Mouse (Mus musculus) heart, embryonic 15.5 days (tissue): Measurements from ENCODE around the gene Spx. TPM values are rescaled to one million over a fixed set of nuclear protein-coding genes. Genes with fewer than 3 reads are reported as not detected.

Experiments
- ATAC-seq: fragments of 200-750 bp; cut with Nextera tagmentation; replicated peaks from 2 replicates; pipeline ENCODE4 v1.8.0; 2017; ENCODE audit warnings: low read depth, moderate TSS enrichment; ENCODE audit not compliant: insufficient number of reproducible peaks, insufficient read depth, low FRiP score
- H3K27ac ChIP-seq: fragments of 300-500 bp; sonication (generic); 2 replicates; pipeline ENCODE4 v1.5.1; 2015; ENCODE audit warnings: mild to moderate bottlenecking, inconsistent platforms
- H3K27me3 ChIP-seq: fragments of 300-500 bp; sonication (generic); 2 replicates; pipeline ENCODE4 v1.6.1; 2015; ENCODE audit warnings: inconsistent platforms
- H3K36me3 ChIP-seq: fragments of 300-500 bp; sonication (generic); 2 replicates; pipeline ENCODE4 v1.6.1; 2015; ENCODE audit warnings: mild to moderate bottlenecking, inconsistent platforms
- H3K4me1 ChIP-seq: fragments of 300-500 bp; sonication (generic); replicated peaks from 2 replicates; pipeline ENCODE4 v1.6.1; 2015; ENCODE audit warnings: inconsistent platforms
- H3K4me2 ChIP-seq: fragments of 300-500 bp; sonication (generic); 2 replicates; pipeline ENCODE4 v1.6.1; 2015; ENCODE audit warnings: inconsistent platforms, mild to moderate bottlenecking, moderate library complexity
- H3K4me3 ChIP-seq: fragments of 300-500 bp; sonication (generic); 2 replicates; pipeline ENCODE4 v1.5.1; 2015; ENCODE audit warnings: mild to moderate bottlenecking, inconsistent platforms
- H3K9ac ChIP-seq: fragments of 300-500 bp; sonication (generic); 2 replicates; pipeline ENCODE4 v1.6.1; 2015; ENCODE audit warnings: mild to moderate bottlenecking, inconsistent platforms
- H3K9me3 ChIP-seq: fragments of 300-500 bp; sonication (generic); replicated peaks from 2 replicates; pipeline ENCODE4 v1.6.1; 2016; ENCODE audit warnings: inconsistent platforms
- WGBS: fragments of 180-500 bp; shearing (Covaris S2); methylation state at CpG from one replicate; pipeline ENCODE4 v1.1.7; 2015; ENCODE audit warnings: mixed read lengths; 5-methylcytosine and 5-hydroxymethylcytosine counted together
- polyA plus RNA-seq: library from polyadenylated mRNA; unstranded; fragments of >200 nt; fragmentation: Nextera tagmentation; extraction: Ambion mirVana; gene quantifications from 2 replicates; pipeline ENCODE4 v1.2.1, GENCODE M21; 2015

Gene Spx
- polyA plus RNA-seq: 0.14 and 0.32 TPM in 2 replicates

GRCm38 (mm10) chr6:142412906-142413491 lies at the start of gene Spx:
TSS of gene Spx (plus strand) at chr6:142413441.
- H3K27me3 ChIP-seq: peaks cover 38% of the 10 kb centered on the region
- no peak within 1 kb of the TSS for H3K9ac ChIP-seq
- no peak for ATAC-seq
- H3K4me2 ChIP-seq: no peak within 1 kb of the TSS
- no peaks in the 10 kb centered on the region for H3K9me3 ChIP-seq
- H3K27ac ChIP-seq: no peak within 1 kb of the TSS
- peaks cover 3% of the 10 kb centered on the region for H3K4me1 ChIP-seq
- no peaks in the 10 kb centered on the region for H3K36me3 ChIP-seq
- WGBS: 67% methylated on average over 11 of the region's 11 CpGs
- H3K4me3 ChIP-seq: no peak within 1 kb of the TSS

DNA sequence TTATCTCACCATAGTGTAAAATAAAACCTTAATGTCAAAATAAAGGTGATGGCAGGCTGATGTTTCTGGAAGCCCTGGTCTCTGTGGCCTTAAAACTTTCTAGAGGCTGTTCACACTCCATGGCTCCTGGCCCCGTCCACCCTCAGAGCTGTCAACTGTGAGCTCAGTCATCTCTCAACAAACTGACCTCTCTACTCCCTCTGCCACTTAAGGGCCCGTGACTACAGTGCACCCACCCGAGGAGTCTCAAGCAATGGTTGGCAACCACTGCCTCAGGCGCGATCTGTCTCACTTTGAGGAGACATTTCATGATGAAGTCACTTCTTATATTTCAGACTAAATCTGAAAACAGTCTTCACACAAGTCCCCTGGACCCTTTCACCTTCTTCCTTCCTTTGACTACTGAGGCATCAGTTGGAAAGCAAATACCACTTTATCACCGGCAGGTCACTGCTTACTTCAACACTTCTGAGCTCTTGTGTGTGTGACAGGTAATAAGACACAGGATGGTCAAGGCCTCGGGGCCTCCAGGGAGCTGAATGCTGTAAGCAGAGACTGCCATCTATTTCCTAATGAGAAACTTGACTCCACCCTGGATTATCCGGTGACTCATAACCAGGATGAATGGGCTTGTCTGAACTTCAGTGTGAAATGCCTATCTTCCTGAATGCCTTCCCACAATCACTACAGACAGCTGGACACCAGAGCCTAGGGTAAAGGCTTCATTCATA lies 47.3 kb upstream of the Spx start:
- Histone ChIP-seq H3K4me3 (no peak overlapping the region), H3K4me1 (no peaks in the 10 kb centered on the region), H3K27ac (no peak overlapping the region), H3K27me3 (no peaks in the 10 kb centered on the region), H3K36me3 (peaks cover 49% of the 10 kb centered on the region), H3K9me3 (no peaks in the 10 kb centered on the region), H3K9ac (no peak overlapping the region), H3K4me2 (no peak overlapping the region)
- 76% methylated on average over 8 of the region's 8 CpGs for WGBS
- no peak for ATAC-seq

- 84% methylated on average over 10 of the region's 10 CpGs for WGBS
- H3K36me3 ChIP-seq: peaks cover 46% of the 10 kb centered on the region
- H3K4me3 ChIP-seq: no peak overlapping the region
- H3K27ac ChIP-seq: no peak overlapping the region
- H3K9ac ChIP-seq: no peak overlapping the region
- no peak for ATAC-seq
- no peaks in the 10 kb centered on the region for H3K27me3 ChIP-seq
- H3K4me1 ChIP-seq: no peaks in the 10 kb centered on the region
- no peak overlapping the region for H3K4me2 ChIP-seq
- no peaks in the 10 kb centered on the region for H3K9me3 ChIP-seq
Measured at GRCm38 (mm10) chr6:142366473-142367018, 46.7 kb upstream of the Spx start.

DNA sequence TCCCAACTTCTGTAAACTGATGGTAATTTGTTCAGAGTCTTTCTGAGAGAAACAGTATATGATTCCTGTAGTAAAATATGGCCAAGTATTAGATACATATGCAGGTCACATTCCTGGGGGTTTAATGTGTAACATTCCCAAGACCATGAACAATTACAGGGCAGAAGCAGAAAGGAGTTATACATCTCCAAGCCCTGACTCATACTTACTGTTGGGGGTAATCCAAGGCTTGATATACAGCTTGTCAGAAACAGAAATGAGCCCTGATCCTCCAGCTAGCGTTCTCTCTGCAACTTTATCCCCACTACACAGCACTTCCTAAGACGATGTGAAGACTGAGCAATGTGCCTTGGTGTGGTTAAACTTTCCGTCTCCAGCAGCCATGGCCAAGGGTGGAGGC lies 45.7 kb upstream of the Spx start:
- Histone ChIP-seq H3K9ac (no peak overlapping the region), H3K4me2 (no peak overlapping the region), H3K27me3 (no peaks in the 10 kb centered on the region), H3K36me3 (peaks cover 46% of the 10 kb centered on the region), H3K9me3 (no peaks in the 10 kb centered on the region), H3K4me1 (no peaks in the 10 kb centered on the region), H3K27ac (no peak overlapping the region), H3K4me3 (no peak overlapping the region)
- no peak for ATAC-seq
- WGBS: 94% methylated on average over 3 of the region's 3 CpGs

DNA sequence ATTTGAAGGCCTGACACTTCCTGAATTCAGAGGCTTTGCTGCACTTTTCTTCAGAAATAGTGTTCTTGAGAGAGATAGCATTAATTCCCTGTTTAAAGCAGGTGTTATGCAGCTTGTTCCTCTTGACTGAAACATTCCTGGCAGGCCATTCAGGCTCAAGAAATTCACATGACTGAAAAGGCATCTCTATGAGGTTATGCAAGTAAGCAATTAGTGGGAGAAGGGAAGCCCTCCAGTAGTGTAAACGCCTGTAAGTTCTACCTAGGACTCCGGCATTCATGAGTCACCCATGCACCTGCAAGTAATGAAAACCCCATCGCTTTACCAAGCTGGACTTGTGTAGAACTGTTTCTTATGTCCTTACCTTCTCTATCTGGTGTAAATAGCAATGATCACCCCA lies 43.7 kb upstream of the Spx start:
- Histone ChIP-seq H3K9ac (no peak overlapping the region), H3K27ac (no peak overlapping the region), H3K36me3 (peaks cover 35% of the 10 kb centered on the region), H3K4me1 (no peaks in the 10 kb centered on the region), H3K9me3 (no peaks in the 10 kb centered on the region), H3K27me3 (no peaks in the 10 kb centered on the region), H3K4me3 (no peak overlapping the region), H3K4me2 (no peak overlapping the region)
- 86% methylated on average over 3 of the region's 3 CpGs for WGBS
- ATAC-seq: no peak

DNA sequence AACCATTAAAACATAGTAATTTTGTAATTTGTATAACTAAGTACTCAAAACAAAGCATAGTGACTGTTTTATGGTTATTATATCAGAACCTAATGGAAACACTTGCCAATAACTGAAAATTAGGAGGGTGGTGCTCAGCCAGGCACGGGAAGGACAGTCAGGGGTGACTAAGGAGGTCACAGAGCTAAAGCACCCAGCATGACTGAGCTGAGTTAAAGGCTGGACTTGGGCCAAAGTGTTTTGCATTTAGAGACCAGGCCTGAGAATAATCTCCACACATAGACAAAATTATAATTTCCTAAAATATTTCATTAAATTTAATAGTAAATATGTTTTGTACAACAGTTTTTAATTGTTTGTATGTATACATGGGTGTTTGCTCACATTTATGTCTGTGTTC lies 36.2 kb upstream of the Spx start:
- no peak for ATAC-seq
- WGBS: 63% methylated on average over 1 of the region's 1 CpGs
- no peaks in the 10 kb centered on the region for H3K4me1 ChIP-seq
- H3K27me3 ChIP-seq: no peaks in the 10 kb centered on the region
- no peak overlapping the region for H3K27ac ChIP-seq
- peaks cover 13% of the 10 kb centered on the region for H3K36me3 ChIP-seq
- no peak overlapping the region for H3K4me2 ChIP-seq
- H3K9me3 ChIP-seq: no peaks in the 10 kb centered on the region
- H3K9ac ChIP-seq: no peak overlapping the region
- no peak overlapping the region for H3K4me3 ChIP-seq

- H3K36me3 ChIP-seq: peaks cover 8% of the 10 kb centered on the region
- H3K27ac ChIP-seq: no peak overlapping the region
- H3K27me3 ChIP-seq: no peaks in the 10 kb centered on the region
- H3K4me2 ChIP-seq: no peak overlapping the region
- no peaks in the 10 kb centered on the region for H3K9me3 ChIP-seq
- H3K4me1 ChIP-seq: no peaks in the 10 kb centered on the region
- ATAC-seq: no peak
- 75% methylated on average over 8 of the region's 8 CpGs for WGBS
- no peak overlapping the region for H3K9ac ChIP-seq
- H3K4me3 ChIP-seq: no peak overlapping the region
Measured at GRCm38 (mm10) chr6:142378576-142379330, 34.5 kb upstream of the Spx start.

GRCm38 (mm10) chr6:142379961-142380360 lies 33.3 kb upstream of the Spx start:
- H3K4me2 ChIP-seq: no peak overlapping the region

GRCm38 (mm10) chr6:142381615-142382014 lies 31.6 kb upstream of the Spx start:
- Histone ChIP-seq H3K9me3 (no peaks in the 10 kb centered on the region), H3K4me2 (no peak overlapping the region), H3K4me3 (no peak overlapping the region), H3K27ac (no peak overlapping the region), H3K27me3 (no peaks in the 10 kb centered on the region), H3K36me3 (peaks cover 2% of the 10 kb centered on the region), H3K4me1 (peaks cover 6% of the 10 kb centered on the region), H3K9ac (no peak overlapping the region)
- no peak for ATAC-seq
- WGBS: 85% methylated on average over 7 of the region's 7 CpGs

More at GRCm38 (mm10) chr6:142379961-142380360, 33.3 kb upstream of the Spx start:
- Histone ChIP-seq H3K27ac (no peak overlapping the region), H3K9ac (no peak overlapping the region), H3K4me3 (no peak overlapping the region), H3K36me3 (peaks cover 8% of the 10 kb centered on the region), H3K27me3 (no peaks in the 10 kb centered on the region), H3K9me3 (no peaks in the 10 kb centered on the region), H3K4me1 (no peaks in the 10 kb centered on the region)
- 91% methylated on average over 6 of the region's 6 CpGs for WGBS
- ATAC-seq: no peak; the same call in 1 of the 2 replicates

DNA sequence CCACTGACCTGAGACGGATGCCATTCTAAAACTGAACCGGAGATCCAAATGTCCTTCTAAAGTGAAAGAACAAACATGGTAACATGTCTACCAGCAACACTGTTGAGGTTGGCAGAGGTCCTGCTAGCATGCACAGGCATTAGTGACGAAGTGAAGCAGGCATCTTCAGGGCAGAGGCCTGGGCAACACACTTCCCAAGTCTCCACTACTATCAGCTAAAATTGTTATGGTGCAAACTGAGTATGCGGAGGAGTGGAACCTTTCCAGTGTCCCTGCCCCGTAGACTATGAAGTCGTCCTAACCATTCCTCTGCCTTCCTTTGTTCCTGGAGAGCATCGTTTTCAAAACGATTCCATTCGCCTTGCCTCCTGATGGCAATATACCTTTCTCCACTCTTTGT lies 28.7 kb upstream of the Spx start:
- H3K9me3 ChIP-seq: no peaks in the 10 kb centered on the region

DNA sequence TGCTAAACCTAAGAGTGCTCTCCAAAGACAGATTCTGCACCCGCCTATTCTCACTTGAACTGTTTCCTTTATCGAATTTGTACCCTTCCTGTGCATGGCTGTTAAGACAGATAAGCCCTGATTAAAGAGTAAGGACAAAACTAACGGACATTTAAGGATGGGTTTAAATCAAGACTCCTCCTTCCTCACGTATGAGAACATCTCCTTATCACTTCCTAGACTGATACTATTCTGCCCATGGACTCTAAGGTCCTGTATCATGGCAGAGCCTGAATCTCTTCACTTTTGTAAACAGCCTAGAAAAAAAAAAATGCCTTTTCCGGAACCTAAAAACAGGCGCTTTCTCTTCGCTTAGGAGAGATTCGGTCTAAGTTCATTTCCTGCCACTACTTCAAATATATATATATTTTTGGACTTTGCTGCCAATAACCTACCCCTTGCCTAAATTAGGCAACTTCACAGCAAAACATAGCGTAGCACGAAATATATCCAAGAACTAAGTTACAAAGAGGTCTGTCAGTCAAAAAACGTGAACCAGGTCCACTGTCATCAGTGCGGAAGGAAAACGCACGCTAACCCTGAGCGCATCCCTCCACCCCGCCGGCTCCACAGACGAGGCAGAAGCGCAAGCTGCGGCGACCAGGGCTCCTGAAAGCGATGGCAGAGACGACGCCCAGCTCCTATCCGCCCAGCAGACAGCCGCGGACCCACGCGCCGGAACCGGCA lies 26.8 kb upstream of the Spx start:
- H3K9ac ChIP-seq: peak overlapping the region; percentile 67
- H3K9me3 ChIP-seq: no peaks in the 10 kb centered on the region
- WGBS: 4% methylated on average over 31 of the region's 31 CpGs
- peak overlapping the region; percentile 87 for H3K4me3 ChIP-seq
- peaks cover 15% of the 10 kb centered on the region for H3K4me1 ChIP-seq
- H3K36me3 ChIP-seq: no peaks in the 10 kb centered on the region
- peak overlapping the region; percentile 77 for H3K4me2 ChIP-seq
- ATAC-seq: peak; percentile 60; the same call in 1 of the 2 replicates
- no peaks in the 10 kb centered on the region for H3K27me3 ChIP-seq
- H3K27ac ChIP-seq: no peak overlapping the region

More for the DNA sequence above, 28.7 kb upstream of the Spx start:
- no peak overlapping the region for H3K4me2 ChIP-seq
- no peaks in the 10 kb centered on the region for H3K27me3 ChIP-seq
- H3K27ac ChIP-seq: no peak overlapping the region
- H3K36me3 ChIP-seq: no peaks in the 10 kb centered on the region
- no peak overlapping the region for H3K4me3 ChIP-seq
- peaks cover 14% of the 10 kb centered on the region for H3K4me1 ChIP-seq
- no peak overlapping the region for H3K9ac ChIP-seq
- ATAC-seq: no peak
- WGBS: 90% methylated on average over 9 of the region's 9 CpGs
